Mouse (Mus musculus): ENCODE data around the gene Gm45716.
"Not testable (repeated sequence)": the region's sequence is repeated elsewhere in the genome, so short reads cannot be mapped to it uniquely, and the experiment has no call there.

Gene Gm45716

DNA sequence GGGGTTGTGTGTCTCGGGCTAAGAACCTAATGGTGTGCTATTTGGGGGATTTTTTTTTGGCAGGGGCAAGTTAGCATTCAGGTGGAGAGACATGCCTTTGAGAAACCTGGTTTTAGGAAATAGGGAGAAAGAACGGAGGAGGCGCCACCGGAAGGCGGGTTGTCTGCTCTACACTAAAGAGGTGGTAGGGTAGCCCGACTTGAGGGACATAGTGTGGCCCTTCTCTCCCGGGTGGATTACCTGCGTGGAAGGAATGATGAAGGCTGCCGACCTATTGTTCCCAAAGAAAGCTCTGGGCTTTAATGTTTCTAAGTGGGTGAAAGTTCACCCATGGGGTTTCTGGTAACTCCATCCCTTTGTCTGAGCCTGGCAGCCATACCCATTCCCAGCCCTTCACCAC lies 62.7 kb downstream of the Gm45716 start:
- DNase-seq (ENCODE audit: low spot score in 2 of 2): peak in 1 of 2 experiments; percentile 24

DNA sequence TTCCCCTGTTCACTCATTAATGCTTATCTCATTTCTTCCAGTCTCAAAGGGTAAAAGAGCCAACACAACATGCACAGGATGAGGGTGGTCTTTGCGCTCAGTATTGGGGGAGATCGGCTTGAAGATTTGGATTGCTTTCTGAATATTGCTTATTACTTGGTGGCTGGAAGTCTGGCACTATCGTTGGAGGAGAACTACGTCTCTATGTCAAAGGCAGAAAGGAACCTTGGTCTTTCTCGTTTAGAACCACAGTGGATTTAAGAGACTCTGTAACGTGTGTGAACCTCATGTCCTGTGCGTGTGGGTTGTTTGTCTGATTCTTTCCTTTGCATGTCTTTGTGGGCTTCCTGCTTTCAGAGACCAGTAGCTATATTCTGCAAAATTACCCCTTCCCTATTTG lies 63.2 kb downstream of the Gm45716 start:
- no peak for DNase-seq (ENCODE audit: low spot score in 2 of 2)

DNA sequence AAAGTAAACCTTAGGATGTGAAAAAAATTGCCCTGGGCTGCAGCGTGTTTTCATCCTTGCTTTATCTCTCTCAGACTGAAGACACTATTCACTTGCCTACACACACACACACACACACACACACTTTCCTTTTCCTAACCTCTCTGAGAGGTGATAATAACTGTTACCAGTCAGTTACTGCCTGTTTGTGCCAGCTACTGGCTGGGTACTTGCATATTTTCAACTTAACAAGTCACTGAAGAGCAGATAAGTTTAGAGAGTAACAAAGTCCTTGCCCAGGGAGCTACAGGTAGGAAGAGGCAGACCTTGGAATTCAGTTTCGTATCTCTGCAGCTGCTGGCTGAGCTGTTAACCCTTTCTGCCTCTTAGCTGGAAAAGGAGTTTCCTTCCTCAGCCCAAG lies 64.4 kb downstream of the Gm45716 start:
- no peak for DNase-seq (ENCODE audit: low spot score in 2 of 2)

DNA sequence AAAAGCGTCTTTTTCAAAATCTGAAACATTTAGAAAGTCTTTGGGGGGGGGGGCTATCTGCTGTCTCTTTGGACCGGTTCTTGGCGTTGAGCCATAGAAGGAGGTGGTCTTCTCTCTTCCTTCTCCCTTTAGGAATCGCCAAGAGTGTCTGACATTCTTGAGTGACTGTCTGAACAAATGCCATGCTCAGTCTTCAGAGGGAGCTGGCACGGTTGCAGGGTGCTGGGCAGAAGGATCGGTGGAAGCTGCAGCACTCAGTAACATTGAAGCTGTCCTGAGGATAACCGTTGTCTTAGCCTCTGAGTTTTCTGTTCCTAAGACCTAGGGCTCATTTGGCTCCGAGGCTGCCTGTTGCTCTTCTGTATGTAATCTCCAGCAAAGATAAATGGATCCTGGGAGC lies 64.9 kb downstream of the Gm45716 start:
- DNase-seq (ENCODE audit: low spot score in 2 of 2): no peak

DNA sequence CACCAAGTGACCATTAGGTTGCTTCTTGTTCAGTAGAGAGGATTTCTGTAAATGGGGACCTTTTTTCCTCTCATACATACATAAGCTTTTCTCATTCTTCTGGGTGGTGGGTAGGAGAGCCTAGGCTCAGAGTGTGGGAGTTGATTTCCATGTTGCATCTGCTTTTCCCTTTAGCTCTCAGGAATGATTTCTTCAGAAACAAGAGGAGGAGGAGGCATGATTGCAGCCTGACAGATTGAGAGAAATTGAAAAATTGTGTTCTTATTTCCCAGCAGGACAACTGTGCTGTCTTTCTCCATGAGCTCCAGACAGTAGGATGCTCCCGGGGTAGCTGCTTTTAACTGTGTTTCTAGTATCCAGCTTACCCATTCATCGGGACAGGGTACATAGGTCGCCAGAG lies 67.1 kb downstream of the Gm45716 start:
- no peak for DNase-seq (ENCODE audit: low spot score in 2 of 2)

DNA sequence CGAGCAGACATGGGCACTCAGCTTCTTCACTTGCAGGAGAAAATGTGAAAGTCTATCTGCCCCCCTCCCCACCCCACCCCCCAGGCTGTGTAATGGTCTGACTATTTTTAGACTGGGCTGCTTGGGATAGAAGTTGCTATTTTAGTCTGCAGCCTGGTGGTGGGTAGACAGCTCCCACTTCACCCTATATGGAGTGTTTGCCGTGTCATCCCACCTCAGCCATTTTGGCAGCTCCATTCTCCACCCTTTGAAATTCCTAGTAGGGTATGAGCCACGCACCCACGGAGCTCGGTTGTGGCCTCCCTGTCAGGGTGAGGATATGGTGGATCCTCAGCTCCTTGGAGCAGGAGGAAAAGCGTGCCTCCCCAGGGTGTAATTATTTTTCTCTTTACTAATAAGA lies 68.2 kb downstream of the Gm45716 start:
- no peak for DNase-seq (ENCODE audit: low spot score in 2 of 2)

DNA sequence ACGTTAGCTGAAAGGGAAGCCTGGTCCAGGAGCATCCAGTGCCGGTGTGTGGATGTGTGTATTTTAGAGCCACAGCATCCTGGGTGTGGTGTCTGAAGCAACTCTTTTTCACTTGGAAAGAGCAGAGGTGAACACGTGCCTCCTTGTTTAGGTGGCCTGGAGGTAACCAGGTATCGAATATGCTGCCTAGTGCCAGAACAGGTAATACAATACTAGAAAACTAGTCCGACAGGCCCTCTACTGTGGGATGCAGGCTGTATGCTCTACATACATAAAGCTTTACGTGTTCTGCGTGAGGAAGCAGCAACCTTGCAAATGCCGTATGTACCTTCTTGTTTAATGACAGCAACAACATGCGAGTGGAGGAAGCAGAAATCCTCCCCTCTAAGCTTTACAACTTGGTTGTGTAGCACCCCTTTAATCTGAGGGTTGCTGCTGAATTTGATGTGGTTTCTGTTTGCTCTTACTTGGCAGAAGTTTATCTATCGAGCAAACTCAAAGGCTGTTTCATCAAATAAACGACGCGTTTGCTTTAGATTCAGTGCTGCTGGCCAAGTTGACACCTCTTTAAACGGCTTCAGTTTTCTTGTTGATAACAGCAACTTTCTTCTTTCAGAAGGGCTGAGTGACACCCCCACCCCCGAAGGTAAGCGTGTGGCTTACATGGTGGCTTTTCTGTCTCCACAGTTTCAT lies 69.5 kb downstream of the Gm45716 start:
- DNase-seq (ENCODE audit: low spot score in 2 of 2): no peak

DNA sequence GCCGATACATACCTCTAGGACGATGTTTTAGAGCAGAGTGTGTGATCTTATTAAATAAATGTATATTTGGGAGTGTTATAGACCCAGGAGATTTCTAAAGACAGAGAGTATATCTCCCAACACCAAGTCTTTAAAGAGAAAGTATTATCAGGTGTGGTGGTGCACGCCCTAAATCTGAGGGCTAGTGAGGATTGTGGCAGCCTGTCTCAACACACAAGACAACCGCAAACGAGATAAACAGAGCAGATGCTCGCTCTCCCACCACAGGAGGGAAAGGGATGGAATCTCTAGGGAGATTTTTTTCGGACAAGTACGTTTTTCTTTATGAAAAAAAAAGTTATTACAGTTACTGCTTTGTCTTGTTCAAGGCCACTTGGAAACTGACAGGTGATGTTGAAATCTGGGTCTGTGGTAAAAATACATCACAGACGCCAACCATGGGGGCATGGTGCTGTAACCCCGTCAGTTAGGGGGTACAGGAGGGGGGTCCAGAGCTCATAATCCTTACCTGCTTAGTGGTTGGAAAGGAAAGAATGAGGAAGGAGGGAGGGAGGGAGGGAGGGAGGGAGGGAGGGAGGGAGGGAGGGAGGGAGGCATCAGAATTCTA lies 70.9 kb downstream of the Gm45716 start:
- no peak for DNase-seq (ENCODE audit: low spot score in 2 of 2)

DNA sequence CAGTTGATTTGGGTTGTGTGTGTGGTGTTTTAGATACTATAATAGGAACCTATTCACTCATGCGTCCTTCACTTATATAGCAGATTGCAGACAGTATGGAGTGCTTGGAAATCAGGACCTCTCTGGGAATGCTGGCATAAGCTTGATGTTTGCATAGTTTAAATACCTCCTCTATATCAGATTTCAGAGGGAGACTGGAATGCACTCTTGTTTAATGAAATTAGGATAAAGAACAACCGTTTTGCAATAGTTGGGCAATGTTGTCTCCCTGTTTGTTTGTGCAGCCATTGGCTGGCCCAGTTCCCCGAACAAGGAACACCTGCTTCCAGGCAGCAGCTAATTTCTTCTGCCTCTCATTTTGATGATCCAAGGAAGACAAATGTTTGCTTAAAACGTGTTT lies 71.6 kb downstream of the Gm45716 start:
- no peak for DNase-seq (ENCODE audit: low spot score in 2 of 2)

DNA sequence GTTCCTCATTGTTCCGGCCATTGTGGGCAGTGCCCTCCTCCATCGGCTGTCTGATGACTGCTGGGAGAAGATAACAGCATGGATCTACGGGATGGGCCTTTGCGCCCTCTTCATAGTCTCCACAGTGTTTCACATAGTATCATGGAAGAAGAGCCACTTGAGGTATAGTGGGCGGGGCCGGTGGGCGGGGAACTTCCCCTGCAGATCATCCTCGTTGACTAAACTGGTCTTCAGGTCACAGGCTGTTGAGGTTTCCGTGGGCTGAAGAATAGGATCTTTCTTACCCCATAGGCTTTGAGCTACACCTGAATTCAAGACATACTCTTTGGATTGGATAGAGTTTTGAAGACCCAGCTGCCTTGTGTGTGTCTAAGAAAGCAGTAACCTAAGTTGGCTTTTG lies 72.3 kb downstream of the Gm45716 start:
- no peak for DNase-seq (ENCODE audit: low spot score in 2 of 2)

DNA sequence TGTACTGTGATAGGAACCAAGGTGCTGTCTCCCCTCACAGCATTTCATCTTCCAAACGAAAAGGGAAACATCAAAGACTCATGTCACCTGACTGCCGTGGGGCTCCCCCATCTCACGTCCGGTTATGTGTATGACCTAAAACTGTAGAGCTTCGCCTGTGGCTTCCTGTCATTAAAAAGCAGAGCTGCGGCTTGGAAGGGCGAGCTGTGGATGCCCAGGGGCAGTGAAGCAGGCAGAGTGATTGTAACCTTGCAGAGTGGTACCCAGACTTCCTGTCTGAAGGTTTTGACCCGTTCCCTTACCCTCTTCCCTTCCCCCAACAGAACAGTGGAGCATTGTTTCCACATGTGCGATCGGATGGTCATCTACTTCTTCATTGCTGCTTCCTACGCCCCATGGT lies 76.7 kb downstream of the Gm45716 start:
- no peak for DNase-seq (ENCODE audit: low spot score in 2 of 2)

DNA sequence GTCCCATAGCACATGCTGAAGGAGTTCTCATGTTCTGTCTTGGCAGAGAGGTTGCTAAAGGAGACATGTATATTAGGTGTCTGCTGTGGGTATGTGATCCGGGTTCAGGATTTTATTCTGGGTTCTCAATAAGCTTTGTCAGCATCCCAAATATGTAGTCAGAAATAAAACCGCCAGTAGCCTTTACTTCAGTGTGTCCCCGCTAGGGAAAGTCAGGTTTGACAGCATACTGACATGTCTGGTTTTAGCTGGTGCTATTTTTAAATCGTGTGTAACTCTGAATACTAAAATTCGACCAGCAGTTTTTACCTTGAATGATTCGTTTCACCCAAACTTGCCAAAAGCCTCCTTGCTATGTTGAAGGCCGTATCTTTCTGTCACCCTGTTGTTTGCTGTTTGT lies 78.1 kb downstream of the Gm45716 start:
- DNase-seq (ENCODE audit: low spot score in 2 of 2): no peak

DNA sequence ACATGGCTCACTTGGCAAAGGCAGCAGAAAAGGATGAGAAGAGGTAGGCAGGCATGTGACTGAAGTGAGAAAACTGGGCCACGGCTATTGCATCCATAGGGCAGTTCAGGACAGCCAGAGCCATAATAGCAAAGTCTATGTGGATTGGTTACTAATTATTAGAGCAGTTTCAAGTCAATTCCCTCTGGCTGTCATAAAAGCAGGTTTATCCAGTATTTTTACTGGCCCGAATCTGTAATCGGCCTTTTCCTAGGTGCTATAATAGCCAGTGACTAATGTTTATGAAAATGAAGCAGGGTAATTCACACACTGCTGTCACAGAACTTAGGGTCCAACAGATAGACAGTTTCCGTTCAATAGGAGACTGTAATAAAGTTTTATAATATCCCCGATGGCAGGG lies 81.5 kb downstream of the Gm45716 start:
- no peak for DNase-seq (ENCODE audit: low spot score in 2 of 2)

DNA sequence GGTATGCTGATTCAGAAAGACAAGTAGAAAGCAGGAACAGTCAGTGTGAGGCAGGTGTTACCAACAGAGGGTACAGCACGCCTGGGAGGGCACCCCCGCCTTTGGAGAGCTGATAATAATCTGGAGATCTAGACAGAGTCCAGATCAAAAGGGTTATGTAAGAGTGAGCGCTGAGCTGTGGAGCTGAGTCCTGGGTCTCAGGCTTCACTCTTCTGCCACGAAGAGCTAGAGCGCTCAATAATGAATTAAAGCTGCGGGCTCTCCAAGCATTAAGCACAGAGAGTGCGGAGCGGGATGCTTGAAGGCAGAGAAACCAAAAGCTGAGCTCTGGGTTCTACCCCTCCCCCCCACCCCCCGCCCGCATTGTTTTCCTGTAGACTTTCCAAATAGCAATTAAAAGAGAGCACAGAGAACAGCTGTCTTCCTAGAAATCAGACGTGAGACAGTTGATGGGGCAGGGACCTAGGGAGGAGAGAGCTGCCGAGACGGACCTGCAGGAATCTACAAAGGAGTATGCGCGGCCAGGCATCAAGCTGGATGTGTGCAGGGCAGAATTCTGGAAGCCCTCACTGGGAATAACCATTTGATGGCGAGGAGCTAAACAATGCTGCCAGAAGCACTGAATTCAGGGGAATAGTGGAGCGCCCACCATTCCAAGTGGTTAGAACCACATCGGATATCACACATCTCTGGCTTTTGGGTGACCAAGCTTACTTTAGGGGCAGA lies 82.1 kb downstream of the Gm45716 start:
- no peak for DNase-seq (ENCODE audit: low spot score in 2 of 2)

DNA sequence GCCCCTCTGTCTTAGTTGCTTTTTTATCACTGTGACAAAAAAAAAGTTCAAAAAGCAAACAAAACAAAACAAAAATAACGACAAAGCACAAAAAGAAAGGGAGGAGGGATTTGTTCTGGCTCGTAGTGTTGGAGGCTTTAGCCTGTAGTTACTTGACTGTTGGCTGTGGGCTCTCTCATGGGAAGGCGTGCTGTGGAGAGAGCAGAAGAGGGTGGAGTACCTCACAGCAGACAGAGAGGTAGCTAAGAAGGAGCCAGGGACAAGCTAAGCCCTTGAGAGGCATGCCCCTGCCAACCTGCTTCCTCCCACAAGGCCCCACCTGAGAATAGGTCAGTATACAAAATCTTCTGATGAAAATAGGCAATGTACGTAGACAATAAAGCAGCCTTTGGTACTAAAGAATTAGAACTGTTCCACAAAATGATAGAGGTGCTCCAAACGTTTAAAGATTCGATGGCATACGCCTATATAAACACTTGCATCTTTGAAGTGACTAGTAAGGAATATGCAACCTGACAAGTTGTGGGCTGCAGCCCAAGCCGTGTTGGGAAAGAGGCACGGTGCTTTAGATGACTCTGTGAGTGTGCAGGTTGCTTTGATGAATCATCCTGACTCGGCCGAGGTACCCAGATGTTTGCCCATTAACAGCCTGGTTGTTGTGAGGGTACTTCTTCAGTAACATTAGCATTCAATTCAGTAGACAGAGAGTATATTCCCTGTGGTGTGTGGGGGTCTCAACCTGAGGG lies 82.8 kb downstream of the Gm45716 start:
- DNase-seq (ENCODE audit: low spot score in 2 of 2): no peak

DNA sequence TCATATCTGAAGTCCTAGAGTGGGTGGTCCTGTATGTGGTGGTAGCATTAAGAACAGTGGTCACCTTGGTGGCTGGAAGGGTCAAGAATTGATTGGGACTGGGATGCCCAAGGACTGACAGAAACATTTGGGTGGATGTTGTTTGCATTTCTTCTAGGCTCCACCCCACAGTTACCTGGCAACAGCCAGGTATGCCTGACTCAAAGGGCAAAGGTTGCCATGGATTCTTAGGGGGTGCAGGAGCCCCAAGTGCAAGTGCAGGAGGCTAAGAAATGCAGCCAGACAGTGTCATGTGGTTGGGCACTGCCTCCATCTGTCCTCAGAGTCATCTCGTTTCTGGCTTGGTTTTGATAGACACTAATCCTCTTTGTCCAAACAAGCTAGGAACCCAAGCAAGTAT lies 86.7 kb downstream of the Gm45716 start:
- DNase-seq (ENCODE audit: low spot score in 2 of 2): no peak

DNA sequence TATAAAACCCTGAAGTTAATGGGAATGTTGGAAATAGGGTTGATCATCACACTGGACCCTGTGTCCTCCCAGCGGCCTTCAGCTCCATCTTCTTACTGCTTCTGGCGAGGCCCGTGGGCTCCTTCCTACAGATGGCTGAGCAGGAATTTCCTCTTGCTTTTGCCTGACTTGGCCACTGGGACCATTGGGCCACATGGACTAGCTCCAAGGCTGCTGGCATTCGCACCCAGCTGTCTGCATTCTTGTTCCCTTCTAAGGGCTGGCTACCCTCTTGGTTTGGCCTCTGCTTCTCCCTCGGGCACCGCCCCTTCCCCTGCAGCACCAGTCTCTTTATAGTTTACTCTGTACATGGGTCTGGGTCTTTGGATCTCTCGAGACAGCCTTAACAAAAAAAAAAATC lies 88.2 kb downstream of the Gm45716 start:
- DNase-seq (ENCODE audit: low spot score in 2 of 2): no peak

DNA sequence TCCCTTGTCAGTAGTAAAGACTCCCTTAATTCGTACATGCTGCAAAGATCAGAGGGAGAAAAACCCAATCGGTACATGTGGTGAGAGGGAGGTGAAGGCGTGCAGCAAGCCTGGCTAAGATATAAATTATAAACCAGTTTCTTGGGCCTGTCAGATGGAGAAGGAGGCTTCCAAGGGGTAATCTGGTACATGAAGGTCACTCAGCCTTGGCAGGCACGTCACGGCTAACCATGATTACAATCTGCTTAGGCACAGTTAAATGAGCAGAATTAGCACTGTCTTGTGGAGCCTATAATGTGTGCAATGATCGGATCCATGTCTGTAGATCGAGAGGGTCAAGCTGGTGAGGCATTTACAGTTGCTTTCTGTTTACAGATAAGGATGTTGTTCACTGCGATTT lies 88.7 kb downstream of the Gm45716 start:
- no peak for DNase-seq (ENCODE audit: low spot score in 2 of 2)

DNA sequence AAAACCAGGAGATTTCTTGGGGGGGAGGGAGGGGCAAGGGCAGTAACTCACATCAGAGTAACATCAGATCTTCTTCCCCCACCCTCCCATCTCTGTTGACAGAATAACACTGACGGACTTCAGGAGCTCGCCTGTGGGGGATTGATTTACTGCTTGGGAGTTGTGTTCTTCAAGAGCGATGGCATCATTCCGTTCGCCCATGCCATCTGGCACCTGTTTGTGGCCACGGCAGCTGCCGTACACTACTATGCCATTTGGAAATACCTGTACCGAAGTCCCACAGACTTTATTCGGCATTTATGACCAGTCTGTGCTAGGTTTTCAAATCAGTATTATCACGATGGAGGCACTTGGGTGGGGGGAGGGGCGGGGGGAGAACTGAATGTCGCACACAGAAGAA lies 89.1 kb downstream of the Gm45716 start:
- no peak for DNase-seq (ENCODE audit: low spot score in 2 of 2)

DNA sequence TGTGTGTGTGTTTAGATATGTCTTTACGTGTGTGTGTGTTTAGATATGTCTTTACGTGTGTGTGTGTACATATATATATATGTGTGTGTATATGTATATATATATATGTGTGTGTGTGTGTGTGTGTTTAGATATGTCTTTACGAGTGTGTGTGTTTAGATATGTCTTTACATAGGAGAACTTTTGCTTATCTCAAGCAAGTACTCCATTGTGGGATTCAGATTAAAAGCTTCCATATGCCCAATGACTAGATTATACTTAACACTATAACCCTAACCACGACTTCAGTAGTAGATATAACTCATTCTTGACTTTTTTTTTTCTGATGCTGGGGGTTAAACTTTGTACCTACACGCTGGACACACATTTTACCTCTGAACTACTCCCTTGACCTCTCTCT lies 92.6 kb downstream of the Gm45716 start:
- no peak for DNase-seq (ENCODE audit: low spot score in 2 of 2)

DNA sequence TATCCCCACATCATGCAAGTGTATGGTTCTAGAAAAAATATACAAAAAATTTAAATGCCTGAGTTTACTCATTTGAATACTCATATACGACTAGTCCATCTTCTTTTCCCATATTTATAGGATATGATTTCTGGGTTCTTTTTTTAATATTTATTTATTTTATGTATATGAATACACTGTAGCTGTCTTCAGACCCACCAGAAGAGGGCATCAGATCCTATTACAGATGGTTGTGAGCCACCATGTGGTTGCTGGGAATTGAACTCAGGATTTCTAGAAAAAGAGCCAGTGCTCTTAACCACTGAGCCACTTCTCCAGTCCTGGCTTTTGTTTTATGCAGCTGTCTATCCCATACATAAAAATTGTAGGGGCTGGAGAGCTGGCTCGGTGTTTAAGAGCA lies 94.5 kb downstream of the Gm45716 start:
- DNase-seq (ENCODE audit: low spot score in 2 of 2): not testable (repeated sequence)

DNA sequence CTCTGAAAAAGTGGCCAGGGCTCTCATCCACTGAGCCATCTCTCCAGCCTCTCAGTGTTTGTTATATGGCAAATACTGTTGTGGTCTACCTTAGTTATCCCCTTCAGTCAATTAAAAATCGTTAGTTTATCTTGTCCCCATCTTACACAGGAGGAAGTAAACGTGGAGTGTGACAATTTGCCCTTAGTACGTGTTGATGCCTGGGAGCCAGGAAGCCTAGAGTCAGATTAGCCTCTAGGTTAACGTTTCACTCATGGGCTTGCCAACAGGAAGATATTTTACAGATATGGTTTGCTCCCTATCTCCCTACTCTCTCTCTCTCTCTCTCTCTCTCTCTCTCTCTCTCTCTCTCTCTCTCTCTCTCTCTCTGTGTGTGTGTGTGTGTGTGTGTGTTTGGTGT lies 95.7 kb downstream of the Gm45716 start:
- DNase-seq (ENCODE audit: low spot score in 2 of 2): no peak

DNA sequence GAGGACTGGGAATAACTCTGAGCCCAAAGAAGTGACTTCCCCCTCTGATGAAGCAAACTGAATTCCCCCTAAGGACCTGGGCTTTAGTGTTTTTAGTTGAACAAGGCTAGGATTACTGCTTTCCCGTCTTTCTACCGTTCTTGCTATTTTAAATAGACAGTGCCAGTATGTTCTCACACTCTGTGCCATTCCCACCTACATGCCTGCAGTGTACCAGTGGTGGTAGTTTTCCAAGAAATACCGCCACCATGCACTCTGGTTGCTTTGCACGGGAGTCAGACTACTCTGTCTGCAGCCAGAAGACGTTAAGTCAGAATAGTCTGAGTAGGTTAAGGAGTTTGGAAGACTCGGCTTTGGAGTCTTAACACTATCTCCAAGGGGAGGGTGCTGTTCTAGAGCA lies 96.1 kb downstream of the Gm45716 start:
- no peak for DNase-seq (ENCODE audit: low spot score in 2 of 2)

Data from spleen, postnatal 10 days (tissue).